Mouse (Mus musculus): ENCODE results near the gene Irak3.

Gene Irak3

DNA sequence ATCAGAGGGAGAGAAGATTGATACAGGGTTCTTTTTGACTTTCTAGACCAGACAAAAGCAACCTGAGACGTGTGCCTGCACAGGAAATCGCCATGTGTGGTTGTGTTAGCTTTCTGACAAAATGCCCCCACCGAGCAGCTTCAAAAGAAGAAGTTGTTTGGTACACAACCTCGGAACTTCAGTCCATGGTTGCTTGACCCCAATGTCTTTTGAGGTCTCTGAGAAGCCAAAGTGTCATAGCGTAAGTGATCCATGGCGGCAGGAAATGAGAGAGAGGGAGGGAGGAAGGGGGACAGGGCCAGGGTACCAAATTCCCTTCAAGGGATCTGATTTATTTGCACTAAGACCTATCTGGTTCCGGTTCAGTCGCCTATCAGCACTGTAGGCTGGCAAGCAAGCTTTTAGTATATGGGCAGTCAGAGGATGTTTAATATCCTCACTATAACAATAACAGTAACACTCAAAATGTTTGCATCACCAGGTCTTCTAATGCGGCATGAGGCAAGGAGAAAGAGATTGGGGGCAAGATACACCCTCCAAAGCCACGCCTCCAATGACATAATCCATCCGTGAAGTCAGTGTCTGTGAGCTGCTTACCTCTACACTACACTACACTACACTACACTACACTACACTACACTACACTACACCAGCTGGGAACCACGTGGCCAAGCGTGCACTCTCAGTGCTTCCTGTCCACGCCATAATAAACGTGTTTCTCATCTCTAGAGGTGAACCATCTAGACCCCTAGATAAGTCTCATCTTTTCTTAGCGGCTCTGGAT lies 729 bp upstream of the Irak3 start:
- DNase-seq (ENCODE audit: low spot score) = no peak

DNA sequence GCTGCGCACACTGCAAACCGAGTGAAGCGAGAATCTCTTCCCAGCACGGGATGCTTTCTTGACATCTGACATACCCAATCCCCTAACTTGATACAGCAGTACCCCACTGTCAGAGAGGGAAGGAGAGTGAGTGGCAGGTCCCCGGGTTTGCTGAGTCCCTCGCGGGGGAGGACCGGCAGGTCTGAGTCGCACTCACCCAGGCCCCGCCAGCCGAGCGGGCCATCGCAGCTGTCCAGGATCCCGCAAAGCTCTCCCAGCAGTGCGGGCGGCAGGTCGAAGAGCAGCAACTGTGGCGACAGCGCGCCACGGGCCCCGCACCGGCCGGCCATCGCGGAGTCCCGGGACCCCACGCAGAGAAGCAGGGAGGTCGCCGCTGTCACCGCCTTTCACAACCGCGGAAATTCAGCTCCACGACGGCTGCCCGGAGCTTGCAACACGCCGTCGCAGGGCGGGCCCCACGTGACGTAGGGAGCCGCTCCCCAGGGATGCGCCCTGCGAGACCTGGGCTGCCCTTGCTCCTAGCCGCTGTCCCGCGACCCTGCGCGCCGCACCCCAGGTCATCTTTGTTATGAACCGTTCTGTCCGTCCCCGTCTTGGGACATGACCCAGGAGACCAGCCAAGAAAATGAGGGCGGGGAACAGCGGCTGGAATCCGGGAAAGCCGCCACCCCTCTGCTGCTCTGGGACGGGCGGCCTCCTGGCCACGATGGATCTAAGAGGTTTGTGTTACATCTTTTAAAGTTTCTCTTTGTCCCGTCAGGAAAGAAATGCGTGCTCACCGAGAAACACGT lies 604 bp downstream of the Irak3 start, which contains the start of gene Tmbim4:
Gene Tmbim4, plus strand, starts transcription at position 460 of the 791 bp plus-strand sequence.
- DNase-seq (ENCODE audit: low spot score) = peak; percentile 44

DNA sequence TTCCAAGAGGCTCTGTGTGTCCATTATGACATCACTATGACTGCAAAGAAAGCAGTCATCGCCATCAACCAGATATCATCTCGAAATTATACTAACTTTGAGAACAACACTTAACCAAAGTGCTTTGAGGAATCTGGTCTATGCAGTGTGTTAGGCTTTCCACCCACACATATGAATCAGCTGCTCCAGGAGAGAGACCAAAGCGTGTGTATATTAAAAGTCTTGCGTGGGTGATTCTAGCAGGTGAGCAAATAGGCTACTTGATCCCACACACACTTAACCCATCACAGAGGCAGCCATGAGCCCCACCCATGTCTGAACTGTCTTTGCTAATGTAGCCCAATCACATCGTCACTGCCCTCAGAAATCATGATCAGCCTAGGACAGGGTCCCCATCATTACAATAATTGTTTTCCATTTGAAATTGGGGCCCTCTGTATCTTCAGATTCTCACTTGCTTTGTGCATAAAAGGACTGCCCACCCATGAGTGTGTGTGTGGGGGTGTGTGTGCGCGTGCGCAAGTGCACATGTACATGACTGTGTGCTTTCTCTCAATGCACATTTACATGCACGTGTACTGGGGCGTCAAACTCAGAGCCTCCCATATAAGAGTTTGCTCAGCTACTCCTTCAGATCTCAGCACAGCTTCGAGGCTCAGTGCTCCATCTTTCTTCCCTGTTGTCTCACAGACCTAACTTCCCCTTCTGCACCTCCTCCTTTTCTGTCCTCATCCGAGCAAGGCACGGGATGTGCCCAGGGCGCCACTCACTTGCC lies 4.7 kb downstream of the Irak3 start:
- DNase-seq (ENCODE audit: low spot score) = no peak

DNA sequence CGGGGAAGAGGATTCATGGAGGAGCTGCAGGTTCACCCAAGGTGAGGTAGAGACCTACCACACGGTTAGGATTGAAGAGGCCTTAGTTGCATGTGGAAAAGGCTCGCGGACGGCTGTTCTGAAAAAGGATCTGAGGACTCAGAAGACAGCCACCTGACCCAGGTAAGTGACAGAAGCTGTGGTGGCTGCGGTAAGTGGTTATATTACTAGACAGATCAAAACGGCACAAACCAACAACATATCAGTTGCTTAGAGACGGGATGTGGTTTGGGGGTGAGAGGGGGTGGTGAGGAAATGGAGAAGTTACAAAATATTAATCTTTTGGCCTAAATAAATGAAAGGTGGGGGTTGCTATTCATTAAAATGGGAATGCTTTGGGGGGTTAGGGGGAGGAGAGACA lies 8.7 kb downstream of the Irak3 start:
- peak; percentile 83 for DNase-seq (ENCODE audit: low spot score)

DNA sequence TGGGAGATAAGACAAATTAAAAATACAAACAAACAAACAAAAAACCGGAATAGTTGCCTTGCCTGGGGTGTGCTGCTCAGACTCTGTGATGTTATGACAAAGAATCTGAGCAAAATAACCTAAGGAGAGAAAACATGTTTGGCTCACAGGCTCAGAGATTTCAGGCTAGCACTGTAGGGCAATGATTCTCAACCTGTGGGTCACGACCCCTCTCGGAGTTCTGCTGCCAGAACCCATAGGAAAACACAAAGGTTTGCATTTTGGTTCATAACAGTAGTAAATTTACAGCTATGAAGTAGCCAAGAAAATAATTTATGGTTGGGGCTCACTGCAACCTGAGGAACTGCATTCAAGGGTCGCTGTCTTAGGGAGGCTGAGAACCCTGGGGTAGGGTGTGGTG lies 9.7 kb downstream of the Irak3 start:
- DNase-seq (ENCODE audit: low spot score) = no peak

DNA sequence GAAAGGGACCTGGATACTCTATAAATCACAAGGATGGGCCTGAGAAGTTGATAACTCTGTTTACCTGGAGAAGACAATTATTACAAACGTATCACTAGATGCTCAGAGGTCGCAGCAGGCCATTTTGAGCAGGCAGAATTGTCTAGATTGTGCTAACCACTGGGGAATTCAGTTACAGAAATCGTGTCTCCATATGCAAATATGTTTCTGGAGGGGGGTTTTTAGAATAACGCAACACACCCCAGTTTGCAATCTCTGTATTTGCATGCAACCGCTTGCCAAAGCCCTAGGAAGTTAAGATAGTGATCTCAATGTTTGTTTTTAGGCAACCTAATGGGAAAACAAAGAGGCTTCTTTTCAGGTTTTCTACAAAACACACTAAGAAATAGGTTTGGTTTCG lies 10.8 kb downstream of the Irak3 start:
- no peak for DNase-seq (ENCODE audit: low spot score)

DNA sequence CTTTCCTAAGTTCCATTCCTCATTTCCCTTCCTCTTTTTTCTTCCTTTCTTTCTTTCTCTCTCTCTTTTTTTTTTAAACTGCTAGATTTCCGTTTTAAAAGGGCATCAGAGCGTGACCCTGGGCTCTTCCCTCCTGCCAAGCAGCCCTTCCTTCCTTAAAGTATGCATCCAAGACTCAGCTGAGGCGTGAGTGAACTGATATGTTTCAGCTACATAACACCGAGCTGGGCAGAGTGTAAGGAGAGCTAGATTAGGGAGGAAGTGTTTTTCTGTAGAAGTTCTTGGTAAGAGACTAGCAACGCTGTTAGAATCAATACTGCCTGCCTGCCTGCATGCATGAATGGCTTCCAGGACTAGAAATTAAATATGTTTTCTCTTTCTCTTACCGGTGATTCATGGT lies 12.1 kb downstream of the Irak3 start:
- DNase-seq (ENCODE audit: low spot score) = no peak

DNA sequence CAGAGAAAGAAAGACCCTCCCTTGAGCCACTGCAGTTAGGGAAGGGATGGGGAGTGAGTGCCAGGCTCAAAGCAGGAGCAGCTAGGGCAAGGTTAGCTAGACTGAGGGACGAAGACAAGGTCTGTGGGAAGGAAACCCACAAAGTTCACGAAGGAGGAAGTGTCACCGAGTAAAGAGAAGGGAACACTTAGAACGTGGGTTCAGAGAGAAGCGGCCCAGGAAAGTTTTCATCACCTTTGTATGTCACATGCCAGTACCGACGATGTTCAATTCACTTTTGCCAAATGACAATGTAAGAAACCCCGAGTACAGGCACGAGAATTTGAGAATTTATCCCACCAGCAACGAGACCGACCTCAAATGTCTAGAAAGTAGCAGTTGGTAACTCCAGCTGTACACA lies 12.7 kb downstream of the Irak3 start:
- DNase-seq (ENCODE audit: low spot score) = peak; percentile 11

DNA sequence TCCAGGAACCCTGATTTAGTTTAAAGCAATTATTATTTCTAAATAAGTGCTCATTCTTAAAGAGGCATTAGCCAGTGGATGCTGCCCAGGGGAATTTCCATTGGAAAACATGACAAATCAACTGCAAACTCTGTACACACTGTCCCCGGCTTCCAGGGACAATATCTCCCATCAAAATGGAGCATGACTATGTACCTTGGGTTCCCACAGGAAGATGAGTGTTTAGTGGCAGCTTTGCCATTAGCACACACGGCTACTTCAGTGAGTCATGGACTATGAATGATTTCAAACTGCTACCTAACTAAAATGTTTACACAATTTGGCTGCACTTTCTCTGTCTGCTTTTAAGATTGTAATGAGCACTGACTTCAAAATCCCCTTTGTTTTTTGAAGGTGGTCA lies 13.4 kb downstream of the Irak3 start:
- DNase-seq (ENCODE audit: low spot score) = no peak

DNA sequence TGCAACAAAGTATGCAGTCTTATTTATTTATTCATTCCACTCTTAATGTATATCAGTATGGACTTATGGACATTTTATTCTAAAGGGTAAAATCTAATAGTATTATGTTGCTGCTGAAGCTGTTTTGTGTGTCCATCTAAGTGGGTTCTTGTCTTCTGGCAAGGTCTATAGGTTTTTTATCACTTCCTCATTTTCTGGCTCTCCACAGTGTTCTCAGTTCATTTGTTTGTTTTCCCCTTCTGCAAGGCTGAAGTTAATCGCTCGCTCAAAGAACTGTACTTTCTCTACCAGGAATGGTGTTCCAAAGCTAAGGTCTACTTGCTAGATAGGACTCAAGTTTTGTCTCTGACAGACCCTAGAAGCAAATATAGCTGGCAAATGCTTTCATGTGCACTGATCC lies 18.6 kb downstream of the Irak3 start:
- DNase-seq (ENCODE audit: low spot score) = no peak

DNA sequence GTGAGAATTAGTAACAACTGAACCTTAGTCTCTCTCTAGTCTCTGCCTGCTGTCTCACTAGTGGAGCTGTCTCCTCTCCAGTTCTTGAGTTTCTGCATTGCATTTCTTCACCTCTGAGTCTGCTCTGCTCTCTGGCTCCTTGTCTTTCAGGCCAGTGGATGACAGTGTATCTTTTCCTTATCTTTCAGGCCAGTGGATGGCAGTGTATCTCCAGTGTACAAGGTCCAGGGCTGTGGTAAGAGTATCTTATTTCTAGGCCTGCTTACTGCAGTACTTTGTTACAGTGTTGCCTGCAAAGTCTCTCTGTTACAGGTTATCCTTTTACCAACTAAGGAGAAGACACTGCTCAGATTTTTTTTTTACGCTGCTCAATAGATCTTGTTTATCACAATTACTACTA lies 19.0 kb downstream of the Irak3 start:
- peak; percentile 36 for DNase-seq (ENCODE audit: low spot score)

DNA sequence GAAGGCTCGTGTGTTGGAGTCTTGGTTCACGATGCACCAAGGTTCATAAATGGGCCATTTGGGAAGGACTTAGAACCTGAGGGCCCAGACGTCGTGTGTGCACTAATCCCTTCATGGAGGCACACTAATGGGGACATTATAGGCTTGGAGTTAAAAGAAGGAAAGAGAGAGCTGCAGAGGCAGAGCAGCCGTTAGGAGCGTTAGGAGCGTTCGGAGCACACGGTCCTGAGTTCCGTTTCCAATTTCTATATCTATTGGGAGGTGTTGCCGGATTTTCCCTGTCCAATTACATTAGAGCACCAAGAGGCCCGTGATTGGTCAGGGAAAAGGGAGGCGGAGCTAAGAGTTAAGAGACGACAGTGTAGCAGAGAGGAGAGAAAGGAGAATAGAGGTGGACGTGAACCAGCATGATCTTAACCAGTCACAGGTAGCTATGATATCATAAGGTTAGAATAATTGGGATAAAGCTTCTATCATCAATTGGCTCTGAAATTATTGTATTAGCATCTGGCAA lies 27.7 kb downstream of the Irak3 start:
- no peak for DNase-seq (ENCODE audit: low spot score)

DNA sequence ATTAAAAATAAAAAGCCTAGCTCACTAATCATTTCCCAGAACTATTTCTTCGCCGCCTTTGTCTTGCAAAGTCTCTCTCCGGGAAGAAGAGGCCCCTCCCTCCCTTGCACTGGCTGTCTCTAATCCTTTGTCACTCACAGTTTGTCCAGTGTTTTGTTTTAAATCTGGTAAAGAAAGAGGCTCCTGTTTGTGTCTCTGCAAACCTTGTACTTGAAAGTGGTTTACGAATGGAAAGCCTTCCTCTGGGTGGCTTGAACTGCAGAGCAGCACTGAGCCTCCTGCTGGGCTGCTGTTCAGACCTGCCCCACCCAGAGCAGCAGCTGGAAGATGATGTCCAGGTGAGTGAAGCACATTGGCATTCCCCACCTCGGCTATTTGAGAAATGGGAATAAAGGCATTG lies 30.6 kb downstream of the Irak3 start:
- no peak for DNase-seq (ENCODE audit: low spot score)

DNA sequence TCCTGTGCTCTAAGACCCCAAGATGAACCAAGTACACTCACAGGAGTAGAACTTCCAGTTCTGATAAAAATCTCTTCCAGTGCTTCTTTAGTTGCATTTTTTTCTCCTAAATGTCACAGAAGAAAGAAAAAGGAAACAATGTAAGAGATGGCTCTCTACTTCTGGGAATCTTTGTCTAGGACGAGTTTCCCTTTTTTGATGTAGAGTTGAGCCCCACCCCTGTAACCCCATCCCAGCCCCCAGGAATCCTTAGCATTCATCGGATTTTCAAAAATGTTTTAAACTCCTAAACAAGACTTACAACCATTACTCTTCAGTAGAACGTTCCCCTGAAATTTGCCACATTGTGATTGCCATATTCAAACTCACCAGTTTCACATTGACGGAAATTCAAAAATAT lies 31.7 kb downstream of the Irak3 start:
- DNase-seq (ENCODE audit: low spot score) = no peak

DNA sequence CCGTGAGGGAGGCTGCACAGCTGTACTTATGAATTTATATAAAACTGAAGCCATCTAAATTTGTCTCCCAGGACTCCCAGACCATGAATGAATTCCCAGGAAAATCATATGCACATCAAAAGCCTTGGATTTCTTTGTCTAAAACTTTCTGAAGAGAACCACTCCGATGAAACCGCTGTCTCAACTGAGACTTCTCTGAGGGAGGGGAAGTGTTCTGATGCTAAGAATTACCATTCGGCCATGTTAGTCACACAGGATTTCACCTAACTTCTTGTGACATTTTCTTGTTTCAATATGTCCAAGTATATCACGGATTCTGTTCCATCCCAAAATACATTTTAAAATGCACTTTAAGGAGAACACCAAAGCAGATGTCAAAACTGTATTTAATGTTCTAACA lies 32.1 kb downstream of the Irak3 start:
- DNase-seq (ENCODE audit: low spot score) = no peak

DNA sequence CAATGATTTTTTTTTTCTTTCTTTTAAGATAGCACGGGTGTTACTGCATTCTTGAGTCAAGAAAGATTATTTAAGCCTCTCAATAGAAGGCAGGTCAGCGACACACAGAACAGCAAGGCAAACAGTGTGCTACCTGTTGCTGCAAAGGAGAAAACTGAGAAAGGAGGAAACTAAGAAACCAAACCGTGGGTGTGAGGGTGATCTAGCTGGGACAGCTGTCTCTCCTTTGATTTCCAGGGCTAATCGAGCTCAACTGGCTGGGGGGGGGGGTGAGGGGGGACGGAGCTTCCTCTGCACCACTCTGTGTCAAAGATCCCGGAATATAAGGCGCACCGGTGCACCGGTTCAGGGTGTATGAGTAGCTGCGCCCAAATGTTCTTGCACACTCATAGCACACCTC lies 32.9 kb downstream of the Irak3 start:
- no peak for DNase-seq (ENCODE audit: low spot score)

DNA sequence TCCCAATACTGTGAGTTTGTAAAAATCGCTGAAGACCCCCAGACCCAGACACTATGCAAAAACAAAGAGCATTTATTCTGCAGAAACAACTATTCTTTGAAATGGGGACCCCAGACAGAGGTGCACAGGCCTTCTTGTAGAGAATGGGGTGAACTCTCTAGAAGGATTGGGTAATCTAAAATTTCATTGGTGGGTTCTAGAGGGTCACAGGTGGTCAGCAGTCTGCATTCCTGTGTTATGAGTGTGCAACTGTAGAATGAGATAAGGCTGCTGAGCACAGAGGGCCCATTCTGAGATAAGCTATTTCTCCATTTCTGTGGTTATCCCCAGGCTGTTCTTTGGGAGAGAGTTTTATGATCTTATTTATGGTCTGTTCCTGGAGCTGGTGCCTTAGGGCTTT lies 33.9 kb downstream of the Irak3 start:
- no peak for DNase-seq (ENCODE audit: low spot score)

DNA sequence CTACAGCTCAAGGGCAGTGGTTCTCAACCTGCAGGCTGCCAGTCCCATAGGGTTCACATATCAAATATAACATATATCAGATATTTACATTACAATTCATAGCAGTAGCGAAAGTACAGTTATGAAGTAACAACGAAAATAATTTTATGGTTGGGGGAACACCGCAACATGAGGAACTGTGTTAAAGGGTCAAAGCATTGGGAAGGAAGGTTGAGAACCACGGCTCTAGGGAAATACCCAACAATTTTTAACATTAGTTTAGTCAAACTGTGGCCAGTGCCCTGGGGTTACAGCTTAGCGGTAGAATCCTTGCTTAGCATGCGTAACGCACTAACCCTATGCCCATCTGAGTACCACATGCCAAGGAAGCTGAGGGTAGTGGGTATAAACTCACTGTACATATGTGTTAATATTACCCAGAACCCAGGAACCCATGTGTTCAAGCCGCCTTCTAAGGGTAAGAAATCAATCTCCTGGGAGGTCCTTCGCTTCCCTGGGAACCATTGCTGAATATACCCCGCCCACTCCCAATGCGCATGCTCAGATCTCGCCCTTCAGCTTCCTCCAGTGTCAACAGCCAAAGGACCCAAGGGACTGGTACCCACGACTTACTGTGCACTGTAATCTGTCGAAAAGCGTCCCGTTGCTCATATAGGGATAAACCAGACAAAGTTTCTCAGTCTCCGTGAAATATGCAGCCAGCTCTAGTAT lies 36.0 kb downstream of the Irak3 start:
- DNase-seq (ENCODE audit: low spot score) = no peak

DNA sequence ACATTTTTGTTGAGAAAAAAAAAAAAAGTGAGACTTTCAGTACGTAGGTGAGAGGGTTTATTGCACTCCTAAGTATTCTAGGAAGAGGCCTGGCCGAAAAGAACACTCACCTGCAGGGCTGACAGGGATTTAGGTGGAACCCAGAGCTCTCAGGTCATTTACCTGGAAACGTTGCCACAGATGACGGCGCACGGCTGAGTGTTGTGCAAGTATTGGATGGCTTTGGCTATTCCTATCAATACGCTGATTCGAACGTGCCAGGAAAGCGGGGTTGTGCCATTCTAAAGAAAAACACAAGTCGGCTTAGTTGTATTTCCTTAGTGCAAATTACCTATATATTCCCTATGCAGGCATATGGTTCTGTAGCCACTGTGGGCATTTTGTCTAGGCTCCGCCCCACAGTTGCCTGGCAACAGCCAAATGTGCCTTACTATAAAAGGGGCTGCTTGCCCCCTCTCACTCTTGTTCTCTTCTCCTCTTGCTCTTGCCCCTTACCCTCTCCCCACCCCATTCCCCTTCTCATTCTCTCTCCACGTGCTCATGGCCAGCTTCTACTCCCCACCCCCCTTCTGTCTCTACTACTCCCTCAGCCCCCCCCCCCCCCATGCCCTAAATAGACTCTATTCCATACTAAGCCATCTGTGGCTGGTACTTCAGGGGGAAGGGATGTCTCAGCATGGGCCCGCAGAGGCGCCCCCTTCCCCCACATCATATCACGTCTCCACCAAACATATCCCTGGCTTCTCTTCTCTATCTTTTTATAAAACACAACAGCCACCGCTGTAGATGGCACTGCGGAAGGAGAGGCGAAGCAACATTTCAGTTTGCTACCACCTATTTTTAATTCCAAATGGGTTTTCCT lies 36.8 kb downstream of the Irak3 start:
- DNase-seq (ENCODE audit: low spot score) = no peak

DNA sequence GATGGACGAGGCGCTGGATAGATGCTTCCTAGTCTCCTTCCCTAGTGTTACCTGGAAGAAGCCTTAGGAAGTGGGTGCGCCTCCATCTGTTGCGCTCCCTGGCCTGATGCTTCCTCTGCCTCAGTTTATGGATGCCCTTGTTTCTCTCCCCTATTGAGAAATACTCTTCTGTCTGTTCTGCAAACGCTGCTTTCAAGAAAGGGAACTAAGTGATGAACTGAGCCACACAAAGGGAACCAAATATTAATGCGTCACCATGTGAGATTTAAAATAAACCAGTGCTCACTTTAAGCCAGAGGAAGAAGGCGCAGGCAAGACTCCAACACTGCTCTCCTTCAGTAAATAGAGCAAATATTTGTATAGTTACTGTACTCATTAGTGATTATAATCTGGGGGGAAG lies 38.4 kb downstream of the Irak3 start:
- no peak for DNase-seq (ENCODE audit: low spot score)

DNA sequence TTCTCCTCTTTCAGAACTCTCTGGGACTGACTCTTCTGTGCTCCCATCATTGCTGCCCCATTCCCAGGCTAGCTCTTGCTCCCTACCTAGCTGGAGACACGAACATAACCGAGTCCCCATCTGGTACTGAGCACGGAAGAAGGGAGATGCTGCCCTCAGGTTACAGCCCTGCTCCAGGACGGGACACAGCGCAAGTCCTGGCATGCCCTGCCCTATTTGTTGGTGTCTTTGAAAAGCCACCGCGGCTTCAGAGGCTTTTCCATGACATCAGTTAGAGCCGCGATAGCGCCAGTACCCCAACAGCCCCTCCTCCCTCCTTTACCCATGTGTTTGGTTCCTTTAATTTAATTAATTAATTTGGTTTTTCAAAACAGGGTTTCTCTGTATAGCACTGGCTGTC lies 39.1 kb downstream of the Irak3 start:
- DNase-seq (ENCODE audit: low spot score) = no peak
